Mouse (Mus musculus) liver, embryonic 14.5 days (tissue): ENCODE measurements around the gene Klrb1c. TPM values are rescaled to one million over a fixed set of nuclear protein-coding genes. Genes with fewer than 3 reads are reported as not detected.
"Not testable (repeated sequence)": the region's sequence is repeated elsewhere in the genome, so short reads cannot be mapped to it uniquely, and the experiment has no call there.

ENCODE experiments used
- ATAC-seq: fragments of 200-750 bp; cut with Nextera tagmentation; 2 replicates; pipeline ENCODE4 v1.8.0; 2017; ENCODE audit warnings: moderate number of reproducible peaks, mild to moderate bottlenecking, moderate library complexity; ENCODE audit not compliant: insufficient read depth
- DNase-seq, 3 experiments: peaks; one replicate each; pipeline ENCODE4 v3.0.0-alpha.2; 2012 to 2013; ENCODE audit warnings: low read depth in 3 of 3, low spot score in 3 of 3
- H3K27ac ChIP-seq: fragments of 300-500 bp; sonication (generic); 2 replicates; pipeline ENCODE4 v1.5.1; 2014; ENCODE audit warnings: moderate library complexity, mild to moderate bottlenecking, control low read depth, inconsistent platforms
- H3K27me3 ChIP-seq: fragments of 300-500 bp; sonication (generic); 2 replicates; pipeline ENCODE4 v1.6.1; 2014; ENCODE audit warnings: mild to moderate bottlenecking, low read length, moderate library complexity; ENCODE audit not compliant: control insufficient read depth, insufficient read depth
- H3K36me3 ChIP-seq: fragments of 300-500 bp; sonication (generic); replicated peaks from 2 replicates; pipeline ENCODE4 v1.6.1; 2014; ENCODE audit warnings: low read depth; ENCODE audit not compliant: control insufficient read depth, insufficient read depth
- H3K4me1 ChIP-seq, 2 experiments: fragments of 200-500 bp in 1 of 2; fragments of 300-500 bp in 1 of 2; sonication (generic) in 1 of 2; replicated peaks; 2 replicates each; pipeline ENCODE4 v1.6.1; 2012 to 2014; ENCODE audit warnings: antibody characterized with exemption in 1 of 2, inconsistent platforms in 1 of 2, low read length in 1 of 2; ENCODE audit not compliant: control insufficient read depth in 2 of 2, insufficient read depth in 2 of 2
- H3K4me2 ChIP-seq: fragments of 300-500 bp; sonication (generic); 2 replicates; pipeline ENCODE4 v1.6.1; 2014; ENCODE audit warnings: low read depth, mild to moderate bottlenecking, control low read depth, moderate library complexity
- H3K4me3 ChIP-seq, 2 experiments: fragments of 200-500 bp in 1 of 2; fragments of 300-500 bp in 1 of 2; sonication (generic) in 1 of 2; 2 replicates each; pipeline ENCODE4 v1.5.1; 2012 to 2014; ENCODE audit warnings: low read depth in 2 of 2, low read length in 2 of 2, mild to moderate bottlenecking in 2 of 2, control low read depth in 1 of 2, inconsistent platforms in 1 of 2, moderate library complexity in 1 of 2; ENCODE audit not compliant: insufficient read depth in 1 of 2
- H3K9ac ChIP-seq: fragments of 300-500 bp; sonication (generic); replicated peaks from 2 replicates; pipeline ENCODE4 v1.6.1; 2014; ENCODE audit warnings: mild to moderate bottlenecking, control low read depth, moderate library complexity
- H3K9me3 ChIP-seq: fragments of 300-500 bp; sonication (generic); 2 replicates; pipeline ENCODE4 v1.6.1; 2016; ENCODE audit warnings: low read length, mixed read lengths; ENCODE audit not compliant: control insufficient read depth
- CTCF ChIP-seq: IDR thresholded peaks from 2 replicates; pipeline ENCODE4 v1.5.1; 2016; ENCODE audit warnings: antibody characterized with exemption, low read depth, control low read depth
- EP300 ChIP-seq: IDR thresholded peaks from 2 replicates; pipeline ENCODE4 v1.6.1; 2016; ENCODE audit warnings: antibody characterized with exemption, low read depth
- WGBS: fragments of 180-500 bp; shearing (Covaris S2); extraction: QIAGEN DNeasy Blood & Tissue Kit; methylation state at CpG from one replicate; pipeline ENCODE4 v1.1.7; 2014; ENCODE audit not compliant: insufficient replicate concordance; 5-methylcytosine and 5-hydroxymethylcytosine counted together
- polyA plus RNA-seq, 2 experiments: library from polyadenylated mRNA; depleted of rRNA in 1 of 2; stranded (reverse) in 1 of 2; unstranded in 1 of 2; fragments of >200 nt; fragmentation: Nextera tagmentation in 1 of 2; extraction: Ambion mirVana in 1 of 2; gene quantifications; 2 replicates each; pipeline versions ENCODE4 v1.2.1 to v1.2.3; 2012 to 2014

Gene Klrb1c
- polyA plus RNA-seq, 2 experiments, result 0.09 to 0.25 TPM

DNA sequence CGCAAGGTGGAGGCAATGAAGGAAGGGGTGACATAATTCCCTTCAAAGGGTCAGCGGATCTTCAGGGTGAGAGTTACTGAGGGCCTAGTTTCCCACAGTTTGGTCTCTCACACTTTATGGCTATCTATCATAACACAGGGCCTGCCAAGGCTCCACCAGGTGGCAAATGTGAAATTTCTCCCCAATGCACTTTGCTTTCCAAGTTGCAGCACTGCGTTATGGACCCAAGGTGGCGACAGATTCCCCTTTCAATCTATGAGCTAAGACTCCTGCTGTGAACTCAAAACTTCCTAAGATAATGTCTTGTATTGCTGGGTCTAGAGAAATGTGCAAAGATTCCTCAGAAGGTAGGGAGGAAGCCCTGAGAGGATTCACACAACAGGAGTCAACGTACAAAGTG lies 19.5 kb upstream of the Klrb1c start:
- Histone ChIP-seq H3K36me3 (no peaks in the 10 kb centered on the region), H3K4me1 (peaks cover 0 to under 1% of the 10 kb centered on the region in 2 experiments; a peak in 2 of 4 replicates), H3K9me3 (no peaks in the 10 kb centered on the region), H3K9ac (no peak overlapping the region), H3K27ac (no peak overlapping the region), H3K4me3 (no peak overlapping the region), H3K27me3 (no peaks in the 10 kb centered on the region), H3K4me2 (no peak overlapping the region)
- DNase-seq (no peak), ATAC-seq (no peak)
- TF ChIP-seq EP300, result no peak
- TF ChIP-seq CTCF, result peak; percentile 52
- WGBS, result 69% methylated on average over 5 of the region's 5 CpGs

DNA sequence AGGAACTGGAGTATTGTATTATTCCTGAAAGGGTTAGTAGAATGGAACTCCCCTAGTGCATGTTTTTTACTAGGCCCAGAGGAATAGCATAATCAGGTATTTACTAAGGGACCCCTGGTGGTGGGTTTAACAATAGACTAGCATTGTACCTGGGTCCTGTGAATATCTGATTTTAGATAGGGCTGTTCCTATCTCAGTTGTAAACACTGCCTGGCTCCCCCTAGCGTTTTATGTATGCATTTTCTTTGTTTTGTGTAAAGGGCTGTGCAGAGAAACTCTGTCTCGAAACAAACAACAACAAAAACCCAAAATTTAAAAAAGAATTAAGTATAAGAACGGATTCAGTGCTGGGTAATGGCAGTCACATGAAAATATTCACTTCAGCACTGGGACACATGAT lies 18.0 kb upstream of the Klrb1c start:
- ATAC-seq (no peak), DNase-seq (no peak)
- Histone ChIP-seq H3K4me3 (no peak overlapping the region), H3K36me3 (no peaks in the 10 kb centered on the region), H3K4me2 (no peak overlapping the region), H3K9ac (no peak overlapping the region), H3K27ac (no peak overlapping the region), H3K9me3 (no peaks in the 10 kb centered on the region), H3K27me3 (no peaks in the 10 kb centered on the region), H3K4me1 (peaks cover 0 to 2% of the 10 kb centered on the region in 2 experiments; a peak in 2 of 4 replicates)
- peak; percentile 9; the same call in 1 of the 2 replicates for TF ChIP-seq CTCF
- TF ChIP-seq EP300, result no peak
- WGBS, result 52% methylated on average over 3 of the region's 3 CpGs

DNA sequence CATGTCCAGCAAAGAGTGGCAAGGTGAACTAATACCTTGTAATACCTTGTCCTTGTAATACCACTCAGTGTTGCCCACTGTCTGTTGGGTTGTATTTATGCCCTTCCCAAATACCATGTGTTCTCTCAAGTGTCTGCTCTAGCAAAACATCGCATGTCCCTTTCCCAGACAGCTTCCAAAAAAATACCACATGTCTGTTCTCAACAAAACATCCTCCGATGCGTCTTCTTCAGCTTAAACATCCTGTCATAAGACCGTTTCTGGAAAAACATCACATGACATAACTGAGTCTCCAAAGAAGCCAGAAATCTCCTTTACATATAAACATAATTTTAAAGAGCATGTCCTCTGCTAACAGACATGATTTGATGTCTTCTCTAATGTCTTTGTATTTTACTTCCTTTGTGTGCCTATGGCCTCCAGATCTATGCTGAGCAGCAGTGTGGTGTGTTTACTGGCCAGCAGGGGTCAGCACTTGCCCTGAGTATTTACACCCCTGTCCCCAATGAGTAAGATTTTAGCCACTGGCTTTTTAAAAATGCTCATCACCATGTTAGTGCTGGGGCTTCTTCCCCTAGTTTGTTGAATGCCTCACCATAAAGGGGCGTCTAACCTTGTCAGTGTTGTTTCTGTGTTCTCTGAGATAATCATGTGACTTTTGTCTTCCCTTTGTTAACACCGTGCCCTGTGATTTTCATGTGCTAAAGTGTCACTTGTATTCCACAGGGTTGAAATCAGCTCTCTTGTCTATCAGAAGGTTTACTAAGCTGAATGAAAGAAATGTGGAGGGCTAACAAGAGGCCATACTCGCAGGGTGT lies 16.0 kb upstream of the Klrb1c start:
- not testable (repeated sequence) for H3K9me3 ChIP-seq, H3K4me2 ChIP-seq, H3K27me3 ChIP-seq, H3K4me1 ChIP-seq, H3K36me3 ChIP-seq, ATAC-seq, H3K27ac ChIP-seq, H3K4me3 ChIP-seq, H3K9ac ChIP-seq
- peak; percentile 71 for TF ChIP-seq CTCF
- peak in 1 of 3 experiments; percentile 46 for DNase-seq
- 61% methylated on average over 7 of the region's 7 CpGs for WGBS

DNA sequence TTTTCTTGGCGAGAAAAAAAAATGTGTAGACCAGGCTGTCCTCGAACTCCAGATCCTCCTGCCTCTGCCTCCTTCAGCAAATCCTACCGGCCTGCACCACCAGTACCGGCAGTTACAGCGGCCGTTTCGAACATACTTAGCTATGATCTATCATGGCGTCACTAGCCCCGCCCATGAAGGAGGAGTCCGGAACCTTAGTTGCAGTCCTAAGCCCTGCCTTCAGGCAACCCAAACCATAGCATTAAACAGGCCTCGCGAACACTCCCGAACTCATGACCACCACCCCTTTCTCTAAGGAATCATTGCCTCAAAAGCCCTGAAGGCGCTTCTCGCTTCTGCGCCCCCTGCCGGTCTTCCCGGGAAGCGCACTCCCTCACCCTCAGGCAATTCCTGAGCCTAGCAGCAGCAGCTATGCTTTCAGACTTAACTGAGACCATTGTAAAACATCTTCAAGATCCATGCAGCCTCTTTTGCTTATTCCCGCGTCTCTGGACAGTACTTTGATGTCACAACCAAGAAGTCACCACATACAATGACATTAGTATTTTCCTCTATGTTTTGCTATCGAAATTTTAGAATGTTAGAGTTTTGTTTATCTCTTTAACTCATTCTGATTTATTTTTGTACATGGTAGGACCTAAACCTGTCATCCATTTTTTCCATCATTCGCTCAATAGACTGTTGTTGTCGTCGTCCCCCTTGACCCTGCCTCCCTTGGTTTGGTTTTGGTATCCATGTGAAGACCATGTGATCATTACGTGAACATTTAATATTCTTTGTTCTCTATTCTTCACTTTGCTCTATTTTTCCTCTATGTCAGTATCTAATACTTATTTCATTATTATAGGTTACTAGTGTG lies 14.2 kb upstream of the Klrb1c start:
- H3K4me2 ChIP-seq, result peak overlapping the region; percentile 73
- no peak overlapping the region for H3K27ac ChIP-seq
- DNase-seq (peak; percentile 83 to 89 (median 85)), ATAC-seq (peak; percentile 81)
- no peaks in the 10 kb centered on the region for H3K27me3 ChIP-seq
- H3K9ac ChIP-seq, result peak overlapping the region; percentile 16; the same call in 1 of the 2 replicates
- H3K4me3 ChIP-seq, result peak overlapping the region; percentile 52 to 60
- WGBS, result 7% methylated on average over 26 of the region's 26 CpGs
- peaks cover 0 to 4% of the 10 kb centered on the region in 2 experiments; a peak in 2 of 4 replicates for H3K4me1 ChIP-seq
- TF ChIP-seq CTCF (peak; percentile 99), EP300 (no peak)
- H3K9me3 ChIP-seq, result no peaks in the 10 kb centered on the region
- H3K36me3 ChIP-seq, result no peaks in the 10 kb centered on the region

DNA sequence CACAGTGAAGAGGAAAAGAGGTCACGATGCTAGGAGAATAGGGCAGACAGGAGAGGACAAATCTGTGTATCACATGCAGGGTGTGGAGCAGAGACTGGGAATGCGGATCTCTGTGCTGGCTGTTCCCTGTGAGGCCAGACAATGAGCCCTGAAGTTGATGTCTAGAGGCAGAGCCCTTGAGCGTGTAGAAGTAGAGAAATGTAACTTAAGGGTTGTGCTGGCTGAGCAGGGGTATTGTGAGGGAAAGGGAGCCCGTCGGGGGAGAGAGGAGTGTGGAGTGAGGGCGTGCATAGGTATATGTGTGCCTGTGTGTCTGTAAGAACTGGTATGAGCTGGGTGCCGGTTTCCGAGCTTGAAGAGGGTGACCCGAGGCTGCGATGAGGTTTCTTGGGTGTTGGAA lies 13.5 kb upstream of the Klrb1c start:
- no peaks in the 10 kb centered on the region for H3K27me3 ChIP-seq
- peak overlapping the region; percentile 37 for H3K9ac ChIP-seq
- H3K36me3 ChIP-seq, result no peaks in the 10 kb centered on the region
- H3K4me3 ChIP-seq, result peak overlapping the region; percentile 52 to 60
- ATAC-seq, result peak; percentile 20
- H3K9me3 ChIP-seq, result no peaks in the 10 kb centered on the region
- peak overlapping the region; percentile 73 for H3K4me2 ChIP-seq
- TF ChIP-seq CTCF, result no peak
- WGBS, result 19% methylated on average over 10 of the region's 10 CpGs
- peaks cover 2 to 8% of the 10 kb centered on the region in 2 experiments; a peak in 2 of 4 replicates for H3K4me1 ChIP-seq
- no peak for DNase-seq
- no peak overlapping the region for H3K27ac ChIP-seq

- H3K27ac ChIP-seq, DNase-seq, H3K36me3 ChIP-seq, H3K4me1 ChIP-seq, H3K9ac ChIP-seq, H3K4me2 ChIP-seq, H3K4me3 ChIP-seq, H3K9me3 ChIP-seq, H3K27me3 ChIP-seq, ATAC-seq: not testable (repeated sequence)
- 73% methylated on average over 5 of the region's 5 CpGs for WGBS
These were observed 11.7 kb upstream of the Klrb1c start for GRCm38 (mm10) chr6:128800696-128801095.
